Mouse (Mus musculus) G1E (cell line): ENCODE results near the gene Ssu72.

Experiments
- CTCF ChIP-seq: IDR thresholded peaks from 2 replicates; pipeline ENCODE4 v1.5.1; 2012; ENCODE audit warnings: low read depth, low read length, inconsistent platforms, mixed read lengths
- GATA1 ChIP-seq: IDR thresholded peaks from 2 replicates; pipeline ENCODE4 v1.6.1; 2012; ENCODE audit warnings: borderline replicate concordance, low read length, inconsistent platforms, mixed read lengths
- GATA2 ChIP-seq: IDR thresholded peaks from 2 replicates; pipeline ENCODE4 v1.6.1; 2012; ENCODE audit warnings: low read depth, low read length, inconsistent platforms, borderline replicate concordance
- POLR2AphosphoS5 ChIP-seq: IDR thresholded peaks from 2 replicates; pipeline ENCODE4 v1.6.1; 2012; ENCODE audit warnings: low read depth, low read length, inconsistent platforms; ENCODE audit not compliant: insufficient replicate concordance
- TAL1 ChIP-seq: conservative IDR thresholded peaks from 2 replicates; pipeline ENCODE4 v1.6.1; 2012; ENCODE audit warnings: low read depth, low read length, inconsistent platforms, mixed read lengths

DNA sequence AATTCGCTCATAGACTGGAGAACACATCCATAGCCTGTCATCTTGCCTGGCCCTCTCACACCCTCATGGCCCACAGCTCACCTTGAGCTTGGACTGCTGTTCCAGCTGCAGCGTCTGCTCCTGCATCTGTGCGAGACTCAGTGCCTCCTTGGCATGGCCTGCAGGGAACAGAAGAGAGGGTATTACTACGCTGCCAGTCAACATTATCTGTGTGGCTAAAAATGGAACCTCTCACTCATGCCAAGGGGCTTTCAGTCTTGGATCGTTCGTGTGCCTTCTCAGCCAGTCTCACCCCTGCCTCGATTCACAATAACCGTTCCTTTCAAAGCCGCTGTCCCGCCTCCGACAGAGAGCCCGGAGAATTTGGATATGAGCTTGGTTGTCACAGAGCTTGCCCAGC lies 52.4 kb downstream of the Ssu72 start:
- no peak for TF ChIP-seq POLR2AphosphoS5
- no peak for TF ChIP-seq CTCF
- no peak for TF ChIP-seq TAL1
- no peak for TF ChIP-seq GATA2
- TF ChIP-seq GATA1: no peak
